Mouse (Mus musculus): Measurements from ENCODE around the gene Oxt.

DNA sequence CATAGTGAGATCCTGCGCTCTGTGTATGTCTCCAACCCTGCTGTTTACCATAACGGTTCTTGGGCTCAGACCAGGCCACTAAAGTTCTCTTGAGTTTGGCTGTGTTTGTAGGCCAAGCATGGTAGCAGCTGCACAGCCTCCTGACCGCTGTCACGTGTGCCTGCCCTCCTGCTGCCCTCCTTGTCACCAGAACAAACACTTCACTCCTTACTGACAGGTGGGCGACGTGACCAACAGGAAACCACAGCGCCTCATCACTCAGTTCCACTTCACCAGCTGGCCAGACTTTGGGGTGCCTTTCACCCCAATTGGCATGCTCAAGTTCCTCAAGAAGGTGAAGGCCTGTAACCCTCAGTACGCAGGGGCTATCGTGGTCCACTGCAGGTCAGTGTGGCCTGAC, 35.7 kb upstream of the Oxt start:
- TF ChIP-seq CTCF (IDR thresholded peaks at IDR 0.05; ENCODE audit: low read depth, low read length) (no peak), POLR2A (IDR thresholded peaks at IDR 0.05; ENCODE audit: extremely low read depth, insufficient read depth, low read length) (no peak)
